In genomic region chr13:34652016-34652352, GRCm38 (mm10) we compare ENCODE assay signal across 8 mouse cellular contexts. TPM values are rescaled to one million over a fixed set of nuclear protein-coding genes. Genes with fewer than 3 reads are reported as not detected.
DNase-seq lines count a peak whose midpoint lies in the region; ATAC-seq lines count a peak whose summit lies in the region.

No protein-coding gene starts in this region.

- peaks cover 20% of the 10 kb centered on the region for H3K4me1 ChIP-seq in megakaryocyte, embryonic 14.5 days
- H3K4me1 ChIP-seq in intestine, embryonic 15.5 days (replicated peaks) = peaks cover 20% of the 10 kb centered on the region; the same call in 1 of the 2 replicates

- WGBS in intestine, embryonic 15.5 days = under 1% methylated on average over 35 of the region's 35 CpGs

- peak overlapping the region; percentile 93 for H3K4me3 ChIP-seq in megakaryocyte, embryonic 14.5 days (replicated peaks)
- peak overlapping the region; percentile 66 for H3K4me3 ChIP-seq in intestine, embryonic 15.5 days (replicated peaks)

- peak overlapping the region; percentile 61 for H3K9ac ChIP-seq in intestine, embryonic 15.5 days

- DNase-seq in embryo, embryonic 10 days (ENCODE audit: low spot score) = peak; percentile 52
- DNase-seq in embryo, embryonic 10.5 days (ENCODE audit: low spot score) = no peak
- peak; percentile 64 for DNase-seq in neural tube, embryonic 10.5 days (ENCODE audit: extremely low spot score, low spot score)
- DNase-seq in frontal cortex, postnatal 25 days (ENCODE audit: low spot score in 2 of 2) = no peak
- no peak for DNase-seq in right cerebral cortex, postnatal 36 days (ENCODE audit: low spot score in 2 of 2)

- H3K9me3 ChIP-seq in megakaryocyte, embryonic 14.5 days = peaks cover 6% of the 10 kb centered on the region; the same call in 1 of the 2 replicates
- H3K9me3 ChIP-seq in intestine, embryonic 15.5 days = no peaks in the 10 kb centered on the region

- H3K27ac ChIP-seq in intestine, embryonic 15.5 days = 0 out of 2 replicates have a peak overlapping the region, but pooled peaks have one; percentile 83

- H3K36me3 ChIP-seq in megakaryocyte, embryonic 14.5 days (replicated peaks; ENCODE audit: low read length) = no peaks in the 10 kb centered on the region
- no peaks in the 10 kb centered on the region for H3K36me3 ChIP-seq in intestine, embryonic 15.5 days

- H3K4me2 ChIP-seq in intestine, embryonic 15.5 days (replicated peaks) = peak overlapping the region; percentile 95

- H3K27me3 ChIP-seq in megakaryocyte, embryonic 14.5 days (replicated peaks) = peaks cover 94% of the 10 kb centered on the region
- no peaks in the 10 kb centered on the region for H3K27me3 ChIP-seq in intestine, embryonic 15.5 days (replicated peaks)

- no peak for ATAC-seq in megakaryocyte, adult 5-6 weeks (ENCODE audit: poor library complexity, severe bottlenecking)
- ATAC-seq in intestine, embryonic 15.5 days = peak; percentile 59

RNA-seq across cellular contexts. Expression of gene Pxdc1, which starts 1.3 kb away (rescaled TPM):
- 6.4 and 7.2 TPM in 2 replicates for polyA plus RNA-seq in megakaryocyte, embryonic 14.5 days (2012; ENCODE audit: insufficient read depth, low replicate concordance)
- 0.18 TPM in 1 of 2 replicates, not detected in the other for total RNA-seq in megakaryocyte, adult 5-6 weeks (2015)
- total RNA-seq in megakaryocyte, adult 5-6 weeks (2017) = 0.12 TPM in 1 of 2 replicates, not detected in the other
- 16.5 and 18.9 TPM in 2 replicates for polyA plus RNA-seq in intestine, embryonic 15.5 days (2015; fragmentation: Nextera tagmentation; extraction: Ambion mirVana)

Comparison
In these comparisons a context has a peak if more than half of its experiments do, and no peak if none do; other contexts are left out.
1. DNase-seq: peak in embryo, embryonic 10 days (single experiment) and neural tube, embryonic 10.5 days (single experiment); none in embryo, embryonic 10.5 days (single experiment), frontal cortex, postnatal 25 days (0 of 2) and right cerebral cortex, postnatal 36 days (0 of 2).